Mouse (Mus musculus) layer of hippocampus, postnatal 10 days (tissue): ENCODE data around the gene Chrm2. TPM values are rescaled to one million over a fixed set of nuclear protein-coding genes. Genes with fewer than 3 reads are reported as not detected.
A peak's percentile ranks its signal among the peaks of the same experiment; 100 is the strongest.

ENCODE experiments used
- DNase-seq, 2 experiments: peaks; one replicate each; pipeline ENCODE4 v3.0.0; 2021; ENCODE audit warnings: low spot score in 2 of 2
- long read RNA-seq: library from polyadenylated mRNA; stranded (forward); transcript quantifications from one replicate; pipeline ENCODE4 v2.0.0, GENCODE M21; 2023
- total RNA-seq, 2 experiments: library from RNA; stranded (reverse); gene quantifications; 2 replicates each; pipeline ENCODE4 v1.2.3; 2021

Gene Chrm2
- total RNA-seq: 1 to 10 TPM; 3.5 to 4.3 TPM
- long read RNA-seq, full-length matches to known transcripts: 1 of 2 reads
- long read RNA-seq, partial matches to known transcripts: 0 of 2 reads
- long read RNA-seq, other reads (novel, unspliced or antisense): 1 of 2 reads

DNA sequence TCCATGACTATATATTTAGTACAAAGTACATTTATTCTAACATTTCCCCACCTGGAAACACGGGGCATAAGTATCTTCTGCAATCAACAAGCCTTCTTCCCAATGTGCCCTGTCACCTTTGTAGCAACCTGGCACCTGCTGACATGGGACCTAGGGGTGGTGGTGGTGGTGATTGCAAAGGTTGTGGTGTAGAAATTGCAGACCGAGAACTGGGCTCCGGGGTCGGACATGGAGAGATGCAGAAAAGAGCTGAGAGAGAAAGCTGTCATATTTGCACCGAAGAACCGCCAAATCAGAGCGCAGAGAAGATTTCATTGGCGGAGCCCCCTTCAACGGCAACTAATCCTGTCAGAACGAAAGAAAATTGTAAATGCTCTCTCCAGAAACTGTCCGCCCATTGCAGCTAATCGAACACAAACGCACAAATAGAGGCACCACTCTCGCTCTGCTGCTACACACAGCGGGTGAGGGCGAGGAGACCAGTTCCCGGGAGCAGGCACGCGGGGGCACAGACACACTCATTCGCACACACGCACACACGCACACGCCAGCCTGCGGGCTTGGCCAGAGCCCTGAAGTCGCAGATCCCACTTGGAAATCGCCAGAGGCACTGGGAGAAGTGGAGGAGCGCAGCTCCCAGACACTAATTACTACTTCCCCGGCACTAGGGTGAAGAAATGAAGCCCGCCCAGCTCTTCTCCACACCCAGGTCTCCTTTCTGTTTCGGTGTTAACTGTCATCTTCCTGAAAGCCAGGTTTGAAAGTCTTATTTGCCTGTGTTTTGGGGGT is at the start of gene Chrm2:
TSS of gene Chrm2 (plus strand) at position 473 of the 789 bp plus-strand sequence.
- peak; percentile 23 to 46 for DNase-seq

DNA sequence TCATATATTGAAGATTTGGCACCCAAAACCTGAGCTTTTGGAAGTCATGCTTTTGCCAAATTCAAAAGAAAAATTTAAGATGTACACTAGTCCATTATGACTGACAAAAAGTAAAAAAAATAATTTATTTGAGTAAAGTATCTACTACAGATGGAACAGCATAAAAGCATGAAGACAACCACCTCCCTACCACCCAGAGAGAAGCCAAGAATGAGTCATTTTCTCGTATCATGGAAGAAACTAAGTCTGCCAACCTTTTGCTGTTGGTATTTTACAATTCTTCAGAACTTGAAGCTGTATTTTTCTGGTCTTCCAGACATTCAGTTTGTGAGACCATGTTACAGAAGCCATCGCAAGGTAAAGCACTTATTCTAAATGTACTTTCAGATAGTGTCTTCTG is 13.9 kb upstream of the Chrm2 start:
- DNase-seq: no peak

DNA sequence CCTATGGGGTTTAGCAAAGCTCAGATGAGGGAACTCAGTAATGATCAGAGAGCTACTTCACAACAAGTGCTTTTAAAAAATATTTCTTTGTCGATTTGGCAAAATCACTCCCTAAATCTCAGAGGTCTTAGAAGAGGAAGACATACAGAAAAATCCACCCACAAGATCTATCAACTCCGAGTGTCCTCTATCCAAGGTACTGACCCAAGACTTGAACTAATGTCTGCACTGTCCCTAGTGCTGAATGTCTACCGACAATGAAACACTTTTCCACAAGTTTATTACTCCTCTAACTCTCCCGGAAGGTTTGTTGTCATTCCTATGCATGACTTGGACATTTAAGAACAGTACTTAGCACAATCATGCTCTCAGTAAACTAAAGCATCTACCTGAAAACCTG is 9.9 kb upstream of the Chrm2 start:
- DNase-seq: no peak

DNA sequence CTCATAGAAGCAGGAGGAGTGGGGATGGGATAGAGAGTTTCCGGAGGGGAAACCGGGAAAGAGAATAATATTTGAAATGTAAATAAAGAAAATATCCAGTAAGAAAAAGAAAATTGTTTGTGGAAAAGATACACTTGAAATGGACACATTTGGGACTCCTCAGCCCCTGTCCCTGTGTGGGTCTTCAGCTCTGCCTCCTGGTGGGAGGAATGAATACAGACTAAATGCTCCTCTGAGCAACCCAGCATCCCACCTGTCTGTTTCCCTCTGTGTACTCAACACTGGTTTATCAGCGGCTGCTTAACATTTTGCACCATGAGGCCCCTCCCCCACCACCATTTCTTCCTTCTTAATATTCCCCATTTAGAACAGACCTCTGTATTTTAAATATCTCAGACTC is 3.8 kb upstream of the Chrm2 start:
- no peak for DNase-seq

DNA sequence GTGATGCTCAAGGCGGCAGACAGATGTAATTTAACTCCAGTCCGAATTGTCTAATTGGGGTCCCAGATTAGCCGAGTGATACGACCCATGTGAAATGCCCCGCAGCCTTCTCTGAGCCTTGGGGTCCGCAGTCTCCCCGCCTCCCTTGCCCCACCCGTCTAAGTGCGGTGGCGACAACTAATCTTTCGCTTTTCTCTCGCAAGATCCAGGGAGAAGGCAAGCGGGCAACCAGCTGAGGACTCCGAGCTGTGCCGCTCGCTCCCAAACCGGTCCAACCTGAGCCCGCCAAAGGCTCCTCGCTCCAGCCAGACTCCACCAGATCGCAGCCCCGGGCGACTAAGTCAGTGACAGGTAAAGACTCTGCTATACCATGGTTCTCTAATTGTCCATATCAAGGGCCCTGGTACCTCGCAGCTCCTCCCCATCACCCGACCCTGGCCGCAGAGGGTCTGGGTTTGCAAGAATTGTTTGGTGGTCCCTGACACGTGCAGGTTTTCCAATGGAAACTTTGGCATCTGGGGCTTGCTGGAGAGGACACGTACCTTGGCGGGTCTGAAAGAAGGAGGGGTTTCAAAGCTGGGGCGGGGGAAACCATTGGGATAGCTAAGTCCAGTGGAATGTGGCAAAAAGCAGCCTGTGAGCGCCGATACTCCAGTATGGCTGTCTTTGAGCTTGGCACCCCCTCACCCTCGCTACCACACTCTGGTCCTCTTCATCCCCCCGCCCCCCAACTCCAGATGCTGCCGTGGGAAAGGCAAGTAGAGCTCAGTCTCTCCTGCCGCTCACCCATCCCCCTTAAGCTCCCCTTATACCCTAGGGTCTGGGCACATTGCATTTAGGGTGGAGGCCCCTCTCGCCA is 746 bp downstream of the Chrm2 start:
- peak in 1 of 2 experiments; percentile 7 for DNase-seq

DNA sequence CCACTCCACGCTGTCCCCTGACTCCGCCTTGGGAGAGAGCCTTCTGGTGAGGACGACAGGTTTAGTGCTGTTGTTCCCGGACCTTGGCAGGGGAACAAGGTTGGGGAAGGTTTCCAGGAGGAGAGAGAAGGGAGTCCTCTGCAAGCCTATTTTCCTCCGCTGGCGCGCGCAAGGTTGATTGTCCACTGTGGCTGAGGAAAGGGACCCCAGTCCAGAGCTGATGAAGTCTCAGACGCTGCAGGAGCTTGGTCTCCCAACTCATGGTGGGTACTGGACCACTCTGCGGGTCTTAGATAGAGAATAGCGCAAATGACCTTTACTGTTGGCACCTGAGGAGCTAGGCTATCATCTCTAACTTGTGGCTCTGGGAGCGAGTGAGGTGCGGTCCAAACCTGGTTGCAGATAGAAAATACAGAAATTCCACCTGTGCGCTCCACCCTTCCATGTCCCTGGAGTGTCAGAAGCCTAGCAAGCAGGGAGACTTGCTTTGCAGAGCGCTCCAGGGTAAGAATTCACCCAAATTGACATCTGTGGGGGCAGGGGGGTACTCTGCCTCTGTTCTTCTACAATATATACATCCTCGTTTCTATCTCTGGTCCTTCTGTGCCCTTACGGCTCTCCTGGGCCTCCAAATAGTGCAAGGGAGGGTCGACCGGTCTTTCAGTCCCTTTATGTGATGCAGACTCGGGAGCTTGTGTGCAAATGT is 1.5 kb downstream of the Chrm2 start:
- DNase-seq: peak in 1 of 2 experiments; percentile 10

DNA sequence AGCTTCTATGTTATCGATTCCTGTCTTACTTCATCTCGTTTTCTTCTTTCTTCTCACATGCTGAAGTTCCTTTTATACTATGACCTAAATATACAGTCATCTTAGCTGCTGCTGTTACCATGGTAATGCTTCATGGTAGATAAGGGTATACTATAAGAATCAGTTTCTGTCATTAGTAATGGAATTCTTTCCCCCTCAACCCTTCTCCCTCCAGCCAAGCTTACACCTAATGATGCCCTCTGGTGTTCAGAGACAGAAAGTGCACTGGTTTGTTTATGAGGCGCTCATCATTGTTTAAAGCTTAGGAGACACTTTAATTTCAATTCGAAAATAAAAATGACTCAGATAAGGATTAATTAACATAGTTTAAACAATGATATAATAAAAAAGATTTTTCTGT is 5.8 kb downstream of the Chrm2 start:
- no peak for DNase-seq

DNA sequence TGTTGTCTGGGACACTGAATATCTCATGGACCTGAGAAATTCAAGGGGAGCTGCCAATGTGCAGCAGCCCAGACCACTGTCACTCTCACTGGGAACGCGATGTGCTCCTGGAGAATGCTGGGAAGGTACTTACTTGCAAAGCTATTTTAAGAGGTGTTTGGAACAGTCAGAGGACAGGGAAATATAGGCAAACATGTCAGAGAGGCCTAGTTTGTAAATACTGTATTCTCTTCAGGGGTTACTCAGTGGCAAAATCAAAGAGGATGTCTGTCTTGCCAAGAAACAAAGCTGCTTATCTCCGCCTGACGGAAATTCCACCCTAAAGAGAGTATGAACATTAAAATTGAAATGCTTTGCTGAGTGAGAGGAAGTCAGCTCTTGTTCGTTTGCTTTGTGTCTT is 17.3 kb downstream of the Chrm2 start:
- DNase-seq: no peak

DNA sequence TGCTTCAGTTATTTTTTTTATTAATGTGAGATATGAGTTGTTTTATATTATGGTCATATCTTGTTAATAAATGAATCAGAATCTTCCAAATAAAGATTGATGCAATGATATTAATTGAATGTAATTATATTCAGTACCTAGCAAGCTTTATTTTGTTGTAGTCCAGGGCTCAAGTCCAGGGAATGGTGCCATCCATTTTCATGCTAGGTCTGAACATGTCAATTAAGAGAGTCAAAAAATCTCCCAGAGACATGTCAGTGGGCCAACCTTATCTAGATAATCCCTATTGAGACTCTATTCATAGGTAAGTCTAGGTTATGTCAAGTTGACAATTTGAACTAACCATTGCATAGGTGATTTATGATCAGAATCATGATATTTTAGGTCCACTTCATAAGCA is 21.1 kb downstream of the Chrm2 start:
- DNase-seq: no peak

DNA sequence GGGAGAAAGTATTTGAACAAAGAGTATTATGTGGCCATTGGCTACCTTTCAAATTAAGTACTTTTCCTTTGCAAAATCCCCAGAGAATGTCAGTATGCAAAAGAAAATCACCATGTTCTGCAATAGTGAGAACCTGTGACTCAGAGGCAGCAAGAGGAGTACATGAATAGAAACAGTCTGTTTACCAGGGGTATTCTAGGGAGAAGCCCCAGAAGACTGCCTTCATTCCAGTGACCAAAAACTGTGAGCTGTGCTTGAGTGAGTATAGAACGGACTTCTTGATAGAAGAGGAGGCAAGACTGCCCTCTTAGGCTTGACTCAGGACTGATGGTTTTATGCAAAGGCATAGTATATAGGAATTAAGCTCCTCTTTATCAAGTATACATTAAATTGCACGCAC is 22.2 kb downstream of the Chrm2 start:
- DNase-seq: no peak

DNA sequence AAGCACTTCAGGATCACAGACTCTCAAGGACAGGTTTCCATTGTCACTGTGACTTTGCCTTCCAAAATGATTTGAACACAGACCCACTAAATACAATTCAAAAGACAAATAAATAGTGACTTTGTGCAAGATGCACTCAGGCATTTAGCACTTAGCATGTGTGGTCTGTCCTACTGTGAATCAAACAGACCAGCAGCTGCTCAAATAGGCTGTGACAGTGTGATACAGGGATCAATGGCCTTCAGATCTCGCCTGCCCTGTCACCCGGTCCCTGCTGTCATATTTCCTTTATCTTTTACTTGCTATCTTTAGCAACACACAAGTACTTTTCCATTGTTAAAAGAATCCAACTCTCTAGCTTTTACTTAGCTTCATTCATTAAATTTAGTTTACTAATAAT is 31.8 kb downstream of the Chrm2 start:
- no peak for DNase-seq

DNA sequence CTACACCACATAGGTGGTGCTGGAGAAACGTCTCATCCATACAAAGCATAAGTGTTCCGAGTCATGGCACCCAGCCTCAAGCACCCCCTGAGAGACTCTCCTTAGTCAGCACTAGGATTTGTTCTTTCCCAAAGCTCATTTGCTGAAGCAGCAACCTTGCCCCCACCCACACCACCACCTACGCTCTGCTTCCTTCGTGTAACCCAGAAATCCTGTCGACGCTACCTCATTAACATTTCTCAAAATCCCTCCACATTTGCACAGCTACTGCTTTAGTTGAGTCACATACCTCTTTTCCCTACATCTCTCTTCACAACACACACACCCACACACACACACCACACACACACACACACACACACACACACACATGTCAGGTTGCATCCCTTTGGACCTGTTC is 50.1 kb downstream of the Chrm2 start:
- DNase-seq: no peak

DNA sequence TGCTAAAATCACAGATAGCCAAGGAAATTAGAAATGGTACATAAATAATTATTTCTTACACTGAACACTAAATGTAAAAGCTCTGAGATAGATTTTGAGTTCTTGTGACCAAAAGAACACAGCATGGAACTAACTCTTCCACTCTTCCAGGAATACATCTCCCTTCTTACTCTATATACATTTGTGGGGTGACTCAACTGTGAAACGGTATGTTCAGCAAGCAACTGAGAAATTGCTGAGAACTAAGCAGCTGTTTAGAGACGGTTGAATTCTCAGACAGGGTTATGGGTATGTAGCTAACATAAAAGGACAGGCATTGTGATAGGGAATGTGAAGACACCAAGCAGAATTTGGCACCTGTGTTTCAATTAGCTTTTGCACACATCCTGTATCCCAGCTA is 51.3 kb downstream of the Chrm2 start:
- no peak for DNase-seq

DNA sequence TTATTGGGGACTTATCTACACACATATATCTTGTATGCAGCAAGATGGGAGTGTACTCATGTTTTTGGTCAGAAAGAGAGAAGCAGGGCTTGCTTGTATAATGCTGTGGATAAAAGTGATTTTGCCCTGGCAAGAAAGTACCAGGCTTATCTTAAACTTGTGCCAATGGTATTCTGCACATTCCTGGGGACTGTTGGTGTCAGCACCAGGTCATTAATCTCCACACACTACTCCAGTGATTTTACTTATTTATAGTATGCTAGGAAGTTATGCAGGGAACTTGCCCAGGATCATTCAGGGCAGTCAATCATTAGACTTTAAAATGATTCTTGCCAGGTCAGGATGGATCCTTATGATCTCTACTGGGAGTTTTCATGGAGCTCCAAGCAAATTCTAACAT is 63.6 kb downstream of the Chrm2 start:
- DNase-seq: no peak

DNA sequence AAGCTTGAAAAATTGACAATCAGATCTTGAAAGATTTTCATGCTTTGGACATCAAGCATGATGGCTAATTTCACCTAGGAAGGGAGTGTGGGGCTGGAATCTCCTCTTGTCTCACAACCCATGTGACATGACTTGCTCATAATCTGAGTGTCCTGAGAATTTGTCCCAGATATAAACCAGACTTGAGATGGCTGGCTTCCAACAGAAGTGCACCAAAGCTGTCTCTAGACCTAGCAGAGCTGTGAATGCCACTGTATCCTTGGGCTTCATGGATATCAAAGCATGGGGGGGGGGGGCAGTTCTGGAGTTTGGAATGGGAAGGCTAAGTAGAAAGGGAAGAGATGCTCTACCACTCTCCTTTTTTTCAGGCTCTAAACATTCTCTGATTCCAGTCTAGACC is 67.2 kb downstream of the Chrm2 start:
- no peak for DNase-seq

DNA sequence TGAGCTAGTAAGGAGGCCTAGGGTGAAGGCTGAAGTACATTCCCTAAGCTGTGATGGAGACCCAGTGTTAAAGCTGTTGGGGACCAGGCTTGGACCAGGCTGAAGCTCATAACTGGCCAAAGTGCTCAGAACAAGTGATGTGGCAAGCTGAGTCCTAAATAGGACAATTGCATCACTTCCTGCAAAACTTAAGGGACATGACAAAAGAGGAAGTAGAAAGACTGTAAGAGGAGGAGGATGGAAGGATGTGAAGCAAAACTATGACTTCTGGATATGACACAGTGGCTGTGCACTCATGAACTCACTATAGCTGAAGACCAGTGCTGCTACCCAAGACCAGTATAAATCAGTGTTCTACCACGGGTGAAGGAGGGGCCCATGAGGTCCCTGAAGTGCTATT is 69.1 kb downstream of the Chrm2 start:
- no peak for DNase-seq

DNA sequence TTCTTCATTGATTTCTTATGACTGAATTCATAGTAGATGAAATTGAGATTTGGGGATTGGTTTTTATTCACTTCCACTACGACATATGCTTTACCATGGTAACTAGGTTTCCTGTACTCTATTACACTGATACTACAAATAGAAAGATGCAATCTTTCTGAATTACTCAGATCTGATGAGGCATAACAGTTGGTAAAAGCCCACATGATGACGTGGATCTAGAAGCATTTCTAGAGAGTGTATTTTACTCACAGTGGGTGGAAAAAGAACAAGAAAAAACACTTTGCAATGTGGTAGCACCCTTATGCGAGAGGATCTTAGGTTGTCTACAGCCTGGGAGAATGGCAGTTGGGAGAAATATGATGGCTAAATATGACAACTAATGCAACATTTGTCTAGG is 76.1 kb downstream of the Chrm2 start:
- DNase-seq: no peak

DNA sequence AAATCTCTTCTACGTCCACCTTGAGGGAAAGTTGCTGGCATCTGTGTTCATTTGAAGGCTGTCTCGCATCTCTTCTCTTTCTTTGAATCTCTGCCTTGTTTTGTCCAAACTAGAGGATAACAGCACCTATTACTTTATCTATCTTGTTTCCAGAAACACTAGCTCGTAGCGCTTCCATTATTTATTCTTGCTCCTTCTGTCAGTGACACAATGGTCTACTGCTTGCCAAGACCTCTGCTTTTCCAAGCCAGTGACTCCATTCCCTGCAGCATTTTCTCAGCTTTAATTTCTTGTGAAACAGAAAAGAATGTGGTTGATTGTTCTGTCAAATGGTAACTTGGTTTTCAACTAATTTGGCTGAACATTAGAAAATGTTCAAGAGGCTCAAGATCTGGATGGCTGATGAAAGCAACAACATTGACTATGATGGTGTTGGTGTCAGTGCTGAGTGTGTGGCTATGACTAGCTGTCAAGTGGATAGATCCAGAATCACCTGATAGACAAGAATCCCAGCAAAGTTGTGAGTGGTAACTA is 96.3 kb downstream of the Chrm2 start:
- no peak for DNase-seq

DNA sequence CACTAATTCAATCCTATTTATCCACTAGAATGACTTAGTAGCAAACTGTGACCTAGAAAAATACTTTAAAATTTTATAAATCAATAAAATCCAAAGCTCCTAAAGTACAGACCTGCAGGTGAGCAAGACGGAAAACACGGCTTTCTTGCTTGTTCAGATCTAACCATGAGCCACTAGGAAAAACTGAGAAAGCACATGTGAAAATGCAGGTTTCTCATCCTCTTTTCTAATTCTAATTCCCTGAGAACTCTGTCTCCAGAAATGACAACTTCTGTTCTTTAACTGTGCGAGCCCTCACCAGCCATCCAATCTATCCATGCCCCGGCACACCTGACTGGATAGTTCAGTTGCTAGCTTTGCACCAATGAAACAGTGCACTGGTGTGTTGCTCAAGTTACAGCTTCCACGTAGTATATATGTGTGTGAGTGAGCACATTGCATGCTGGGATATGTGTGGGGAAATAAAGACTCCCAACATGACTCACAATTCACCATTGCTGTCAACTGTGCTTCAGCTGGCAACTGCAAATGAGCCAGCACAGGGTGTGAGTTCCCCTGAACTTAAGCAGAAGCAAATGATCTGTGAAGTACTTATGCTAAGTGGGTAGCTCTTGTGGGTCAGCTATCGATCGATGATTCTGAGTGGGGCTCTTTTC is 119.3 kb downstream of the Chrm2 start:
- DNase-seq: no peak

DNA sequence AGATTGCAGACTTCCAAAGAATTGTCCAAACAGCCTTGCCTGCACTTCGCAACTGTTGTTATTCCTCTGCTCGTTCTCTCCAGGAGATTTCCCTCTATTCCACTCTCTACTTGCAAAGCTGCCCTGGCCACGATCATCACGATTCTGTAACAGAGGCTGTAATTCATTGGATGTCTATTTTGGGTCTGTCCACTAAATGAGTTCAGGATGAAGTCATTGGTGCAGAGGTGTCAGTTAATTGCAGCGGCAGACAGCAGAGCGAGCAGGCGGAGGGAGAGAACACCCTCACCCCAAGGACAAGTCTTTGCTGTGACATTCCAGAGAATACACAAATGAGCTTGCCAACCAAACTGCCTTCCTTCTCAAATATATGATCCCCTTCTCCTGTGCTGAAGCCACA is 120.1 kb downstream of the Chrm2 start:
- DNase-seq: no peak

DNA sequence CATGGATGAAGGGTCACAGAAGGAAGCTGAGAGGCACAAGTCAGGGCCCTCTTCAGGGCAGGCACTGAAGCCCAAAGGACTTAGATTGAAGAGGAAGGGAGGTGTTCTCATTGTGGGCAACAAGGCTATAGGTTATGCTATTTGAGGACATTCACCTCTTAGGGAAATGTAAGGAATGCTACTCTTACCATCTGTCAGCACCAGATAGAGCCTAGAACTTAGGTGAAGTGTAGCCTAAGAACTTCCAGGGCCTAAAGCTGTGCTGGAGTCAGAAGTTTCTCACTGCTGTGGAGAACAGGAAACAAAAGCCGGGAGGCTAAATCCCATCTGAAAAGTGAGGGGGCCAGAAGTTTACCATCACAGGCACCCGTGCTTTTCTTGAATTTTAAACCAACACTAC is 120.6 kb downstream of the Chrm2 start:
- no peak for DNase-seq
